Mouse (Mus musculus): ENCODE results near the gene Golm1. TPM values are rescaled to one million over a fixed set of nuclear protein-coding genes. Genes with fewer than 3 reads are reported as not detected.

Gene Golm1
- total RNA-seq, 1 experiment from 2014 or later, result 41.9 TPM

- ATAC-seq (replicated peaks in 1 of 2; ENCODE audit: insufficient read depth in 1 of 2, low FRiP score in 2 of 2, low TSS enrichment in 1 of 2, low read depth in 1 of 2, poor library complexity in 2 of 2, severe bottlenecking in 2 of 2), result no peak
Measured at GRCm38 (mm10) chr13:59685236-59685635, 9.6 kb upstream of the Golm1 start.

DNA sequence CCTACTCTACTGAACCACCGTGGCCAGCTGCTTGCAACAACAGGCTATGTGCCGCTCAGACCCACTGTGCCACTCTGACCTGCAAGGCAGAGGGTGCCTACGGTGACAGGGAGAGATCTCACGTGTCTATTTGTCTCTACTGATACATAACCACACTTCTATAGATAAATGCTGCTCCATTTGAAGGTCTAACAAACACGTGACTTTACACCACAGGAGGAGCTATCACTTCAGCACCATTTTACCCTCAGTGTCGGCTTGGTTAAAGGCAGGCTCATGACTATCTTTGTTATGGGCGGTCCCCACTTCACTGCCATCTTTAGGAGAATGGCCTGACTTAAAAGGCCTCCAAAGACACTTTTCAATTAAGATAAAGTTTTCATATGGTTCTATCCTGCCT is 7.0 kb upstream of the Golm1 start:
- ATAC-seq (replicated peaks in 1 of 2; ENCODE audit: insufficient read depth in 1 of 2, low FRiP score in 2 of 2, low TSS enrichment in 1 of 2, low read depth in 1 of 2, poor library complexity in 2 of 2, severe bottlenecking in 2 of 2), result peak in 1 of 2 experiments; percentile 58; a peak in 1 of 4 replicates

DNA sequence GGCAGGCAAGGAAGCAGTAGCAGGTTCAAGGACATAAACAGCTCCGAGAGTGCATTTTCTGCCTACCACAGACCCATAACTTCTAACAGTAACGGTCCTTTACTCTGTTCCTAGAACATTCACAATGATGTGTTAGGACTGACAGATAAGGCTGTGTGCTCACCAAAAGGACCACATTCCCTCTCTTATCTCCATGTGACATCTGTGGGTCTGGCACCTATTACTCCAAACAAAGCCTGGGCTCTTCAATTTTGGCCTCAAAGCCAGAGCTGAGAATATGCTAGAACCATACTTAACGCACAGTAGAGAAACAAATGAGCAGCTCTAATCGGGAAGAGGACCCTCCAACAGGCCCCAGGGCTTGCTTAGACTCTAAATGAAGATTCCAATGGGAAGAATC is 4.3 kb upstream of the Golm1 start:
- no peak for ATAC-seq (replicated peaks in 1 of 2; ENCODE audit: insufficient read depth in 1 of 2, low FRiP score in 2 of 2, low TSS enrichment in 1 of 2, low read depth in 1 of 2, poor library complexity in 2 of 2, severe bottlenecking in 2 of 2)

- no peak for ATAC-seq (replicated peaks in 1 of 2; ENCODE audit: insufficient read depth in 1 of 2, low FRiP score in 2 of 2, low TSS enrichment in 1 of 2, low read depth in 1 of 2, poor library complexity in 2 of 2, severe bottlenecking in 2 of 2)
Measured at GRCm38 (mm10) chr13:59679306-59679705, 3.7 kb upstream of the Golm1 start.

DNA sequence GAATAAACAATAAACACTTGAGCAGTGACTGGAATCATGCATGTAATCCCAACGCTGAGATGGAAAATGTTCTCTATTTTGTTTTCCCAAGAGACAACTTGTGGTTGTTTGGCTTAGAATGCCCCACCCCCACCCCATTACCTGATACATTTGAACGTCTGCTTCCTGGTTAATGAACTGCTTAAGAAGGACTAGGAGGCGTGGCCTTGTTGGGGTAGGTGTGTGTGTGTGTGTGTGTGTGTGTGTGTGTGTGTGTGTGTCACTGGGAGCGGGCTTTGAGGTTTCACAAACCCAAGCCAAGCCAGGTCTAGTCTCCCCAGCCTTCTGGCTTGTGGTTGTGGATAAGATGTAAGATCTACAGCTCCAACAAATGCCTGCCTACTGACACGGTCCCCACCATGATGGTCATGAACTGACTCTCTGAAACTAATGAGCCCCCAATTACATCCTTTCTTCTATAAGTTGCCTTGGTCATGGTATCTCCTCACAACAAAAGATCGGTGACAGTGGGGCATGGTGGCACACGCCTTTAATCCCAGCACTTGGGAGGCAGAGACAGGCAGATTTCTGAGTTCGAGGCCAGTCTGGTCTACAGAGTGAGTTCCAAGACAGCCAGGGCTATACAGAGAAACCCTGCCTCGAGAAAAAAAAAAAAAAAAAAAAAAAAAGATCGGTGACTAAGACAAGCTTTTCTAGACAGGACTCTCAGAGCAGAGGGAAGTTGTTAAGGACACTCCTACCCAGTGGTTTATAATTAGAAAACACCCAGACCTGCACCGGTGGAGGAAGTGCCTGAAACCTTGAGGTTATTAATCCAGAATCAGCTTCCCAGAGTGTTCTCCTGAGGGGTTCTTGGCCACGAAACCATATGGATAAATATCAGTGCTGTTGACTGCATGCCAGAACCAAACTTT is 962 bp upstream of the Golm1 start:
- ATAC-seq (replicated peaks in 1 of 2; ENCODE audit: insufficient read depth in 1 of 2, low FRiP score in 2 of 2, low TSS enrichment in 1 of 2, low read depth in 1 of 2, poor library complexity in 2 of 2, severe bottlenecking in 2 of 2), result peak; percentile 55 to 56; a peak in 2 of 4 replicates

DNA sequence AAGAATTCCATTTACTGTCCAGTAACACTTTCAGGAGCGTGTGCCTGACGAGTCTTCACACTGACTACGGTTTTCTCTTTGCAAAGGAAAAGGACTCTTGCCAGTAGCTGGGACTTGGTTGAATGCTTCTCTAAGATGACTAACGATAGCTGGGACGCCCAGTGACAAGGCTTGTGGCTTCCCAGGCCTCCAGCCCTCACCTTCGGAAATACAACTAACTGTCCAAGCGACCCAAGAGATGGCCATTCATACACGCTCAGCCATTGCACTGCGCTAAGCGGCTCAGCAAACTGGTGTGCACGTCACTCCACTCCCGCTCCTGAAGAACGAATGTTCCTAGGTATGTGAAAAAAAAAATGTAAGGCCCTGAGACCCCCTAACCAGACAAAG is 855 bp downstream of the Golm1 start:
- ATAC-seq (replicated peaks in 1 of 2; ENCODE audit: insufficient read depth in 1 of 2, low FRiP score in 2 of 2, low TSS enrichment in 1 of 2, low read depth in 1 of 2, poor library complexity in 2 of 2, severe bottlenecking in 2 of 2), result no peak

DNA sequence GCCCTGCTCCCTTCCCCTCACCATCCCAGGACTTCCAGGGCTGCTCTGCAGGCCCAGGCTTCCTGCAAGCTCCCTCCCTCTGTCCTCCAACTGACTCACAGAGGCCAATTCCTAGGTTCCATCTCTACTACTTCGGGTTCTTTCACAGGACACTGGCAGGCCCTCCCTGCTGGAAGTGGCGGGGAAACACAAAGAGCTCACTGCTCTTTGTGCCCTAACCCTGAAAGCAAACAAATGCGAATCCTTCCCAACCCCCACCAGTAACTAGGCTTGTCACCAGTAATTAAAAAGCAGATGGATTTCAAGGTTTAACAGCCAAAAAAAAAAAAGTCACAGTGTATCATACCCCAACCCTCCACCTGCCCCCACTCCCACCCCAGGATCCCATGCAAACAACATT is 1.4 kb downstream of the Golm1 start:
- ATAC-seq (replicated peaks in 1 of 2; ENCODE audit: insufficient read depth in 1 of 2, low FRiP score in 2 of 2, low TSS enrichment in 1 of 2, low read depth in 1 of 2, poor library complexity in 2 of 2, severe bottlenecking in 2 of 2), result no peak

GRCm38 (mm10) chr13:59673597-59673996 is 2.0 kb downstream of the Golm1 start:
- no peak for ATAC-seq (replicated peaks in 1 of 2; ENCODE audit: insufficient read depth in 1 of 2, low FRiP score in 2 of 2, low TSS enrichment in 1 of 2, low read depth in 1 of 2, poor library complexity in 2 of 2, severe bottlenecking in 2 of 2)

DNA sequence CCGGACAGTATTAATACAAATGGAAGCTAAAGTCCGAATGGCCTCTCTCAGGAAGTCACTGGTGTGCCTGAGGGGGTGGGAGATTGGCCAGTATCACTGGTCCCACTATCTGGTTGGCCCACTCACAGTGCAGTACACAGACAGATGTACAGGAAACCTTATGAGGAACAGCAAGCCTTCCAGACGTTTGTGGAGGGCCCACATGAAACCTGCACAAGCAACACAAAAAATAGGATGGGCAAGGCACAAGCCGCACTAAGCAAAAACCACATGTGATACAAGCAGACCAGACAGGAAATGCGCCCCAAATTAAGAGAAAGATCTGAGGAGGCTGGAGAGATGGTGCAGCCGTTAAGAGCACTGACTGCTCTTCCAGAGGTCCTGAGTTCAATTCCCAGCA is 3.4 kb downstream of the Golm1 start:
- peak; percentile 51 to 63 for ATAC-seq (replicated peaks in 1 of 2; ENCODE audit: insufficient read depth in 1 of 2, low FRiP score in 2 of 2, low TSS enrichment in 1 of 2, low read depth in 1 of 2, poor library complexity in 2 of 2, severe bottlenecking in 2 of 2)

GRCm38 (mm10) chr13:59671521-59671920 is 4.1 kb downstream of the Golm1 start:
- ATAC-seq (replicated peaks in 1 of 2; ENCODE audit: insufficient read depth in 1 of 2, low FRiP score in 2 of 2, low TSS enrichment in 1 of 2, low read depth in 1 of 2, poor library complexity in 2 of 2, severe bottlenecking in 2 of 2), result no peak

- no peak for ATAC-seq (replicated peaks in 1 of 2; ENCODE audit: insufficient read depth in 1 of 2, low FRiP score in 2 of 2, low TSS enrichment in 1 of 2, low read depth in 1 of 2, poor library complexity in 2 of 2, severe bottlenecking in 2 of 2)
Measured at GRCm38 (mm10) chr13:59669946-59670345, 5.7 kb downstream of the Golm1 start.

DNA sequence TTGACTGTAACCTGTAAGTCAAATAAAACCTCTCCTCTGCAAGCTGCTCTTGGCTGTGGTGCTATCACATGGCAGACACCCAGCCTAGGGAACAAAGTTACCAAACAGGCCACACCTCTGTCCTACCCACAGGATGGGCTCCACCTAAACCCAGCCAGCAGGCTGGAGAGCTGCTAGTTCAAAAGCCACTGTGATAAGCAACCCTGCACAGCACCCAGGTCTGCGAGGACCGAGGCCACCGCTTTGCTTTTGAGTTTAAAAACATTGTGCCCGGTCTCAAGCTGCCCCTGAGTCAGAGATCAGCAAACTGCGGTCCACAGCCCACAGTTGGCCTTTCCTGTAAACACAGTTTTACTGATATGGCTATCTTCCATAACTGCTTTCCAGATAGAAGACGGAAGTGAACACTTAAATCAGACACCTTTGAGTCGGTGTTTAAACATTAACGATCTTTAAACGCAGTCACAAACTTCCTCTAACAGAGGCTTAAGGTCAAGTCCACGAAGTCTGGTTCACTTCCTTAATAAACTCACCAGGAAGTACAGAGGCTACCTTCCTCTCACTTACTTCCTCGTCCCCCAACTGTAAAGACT is 7.0 kb downstream of the Golm1 start:
- peak; percentile 60 to 66 for ATAC-seq (replicated peaks in 1 of 2; ENCODE audit: insufficient read depth in 1 of 2, low FRiP score in 2 of 2, low TSS enrichment in 1 of 2, low read depth in 1 of 2, poor library complexity in 2 of 2, severe bottlenecking in 2 of 2)

- no peak for ATAC-seq (replicated peaks in 1 of 2; ENCODE audit: insufficient read depth in 1 of 2, low FRiP score in 2 of 2, low TSS enrichment in 1 of 2, low read depth in 1 of 2, poor library complexity in 2 of 2, severe bottlenecking in 2 of 2)
Measured at GRCm38 (mm10) chr13:59667763-59668162, 7.8 kb downstream of the Golm1 start.

- no peak for ATAC-seq (replicated peaks in 1 of 2; ENCODE audit: insufficient read depth in 1 of 2, low FRiP score in 2 of 2, low TSS enrichment in 1 of 2, low read depth in 1 of 2, poor library complexity in 2 of 2, severe bottlenecking in 2 of 2)
Measured at GRCm38 (mm10) chr13:59663939-59664712, 11.5 kb downstream of the Golm1 start.

GRCm38 (mm10) chr13:59661966-59662365 is 13.6 kb downstream of the Golm1 start:
- ATAC-seq (replicated peaks in 1 of 2; ENCODE audit: insufficient read depth in 1 of 2, low FRiP score in 2 of 2, low TSS enrichment in 1 of 2, low read depth in 1 of 2, poor library complexity in 2 of 2, severe bottlenecking in 2 of 2), result no peak

- no peak for ATAC-seq (replicated peaks in 1 of 2; ENCODE audit: insufficient read depth in 1 of 2, low FRiP score in 2 of 2, low TSS enrichment in 1 of 2, low read depth in 1 of 2, poor library complexity in 2 of 2, severe bottlenecking in 2 of 2)
Measured at GRCm38 (mm10) chr13:59661387-59661786, 14.2 kb downstream of the Golm1 start.

GRCm38 (mm10) chr13:59660371-59660770 is 15.2 kb downstream of the Golm1 start:
- no peak for ATAC-seq (replicated peaks in 1 of 2; ENCODE audit: insufficient read depth in 1 of 2, low FRiP score in 2 of 2, low TSS enrichment in 1 of 2, low read depth in 1 of 2, poor library complexity in 2 of 2, severe bottlenecking in 2 of 2)

DNA sequence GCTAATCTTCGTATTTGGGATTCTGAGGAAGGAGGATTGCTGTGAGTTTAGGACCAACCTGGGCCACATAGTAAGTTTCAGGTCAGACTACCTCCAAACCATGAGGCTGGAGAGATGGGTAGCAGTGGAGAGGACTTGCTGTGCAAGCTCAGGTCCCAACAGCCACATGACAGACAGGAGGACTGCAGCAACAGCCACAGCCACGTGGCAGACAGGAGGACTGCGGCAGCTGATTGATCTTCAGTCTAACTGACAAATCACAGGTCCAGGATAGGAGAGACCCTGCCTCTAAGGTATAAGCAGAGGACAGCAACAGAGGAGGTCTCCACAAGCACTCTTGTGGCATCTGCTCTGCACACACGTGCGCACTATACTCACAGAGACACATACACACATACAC is 17.8 kb downstream of the Golm1 start:
- ATAC-seq (replicated peaks in 1 of 2; ENCODE audit: insufficient read depth in 1 of 2, low FRiP score in 2 of 2, low TSS enrichment in 1 of 2, low read depth in 1 of 2, poor library complexity in 2 of 2, severe bottlenecking in 2 of 2), result no peak

Measured in hematopoietic stem cell, adult 5-6 weeks (primary cell).